Mouse (Mus musculus) CH12.LX (cell line): ENCODE data around the gene Ttc6. TPM values are rescaled to one million over a fixed set of nuclear protein-coding genes. Genes with fewer than 3 reads are reported as not detected.

Source experiments
- DNase-seq: peaks from one replicate; pipeline ENCODE4 v3.0.0-alpha.2; 2013; ENCODE audit errors: extremely low read depth
- H3K27ac ChIP-seq: 2 replicates; pipeline ENCODE4 v1.5.1; 2012; ENCODE audit warnings: low read depth, mild to moderate bottlenecking, control low read depth, moderate library complexity; ENCODE audit not compliant: insufficient read depth
- H3K27me3 ChIP-seq: replicated peaks from 2 replicates; pipeline ENCODE3; 2012; ENCODE audit warnings: inconsistent platforms
- H3K36me3 ChIP-seq, 2 experiments: replicated peaks in 1 of 2; 2 replicates each; pipeline versions ENCODE3 to v1.6.1; 2012; ENCODE audit warnings: inconsistent platforms in 1 of 2, low read length in 1 of 2, mild to moderate bottlenecking in 1 of 2, mixed read lengths in 1 of 2, moderate library complexity in 1 of 2; ENCODE audit not compliant: control insufficient read depth in 1 of 2, insufficient read depth in 1 of 2
- H3K4me1 ChIP-seq, 2 experiments: 2 replicates each; pipeline ENCODE4 v1.6.1; 2012; ENCODE audit warnings: inconsistent platforms in 1 of 2, moderate library complexity in 1 of 2; ENCODE audit not compliant: insufficient read depth in 2 of 2, control insufficient read depth in 1 of 2
- H3K4me2 ChIP-seq: 2 replicates; pipeline ENCODE4 v1.6.1; 2012; ENCODE audit warnings: low read depth, mild to moderate bottlenecking, control low read depth; ENCODE audit not compliant: poor library complexity, insufficient read depth, severe bottlenecking
- H3K4me3 ChIP-seq, 3 experiments: fragments of 150-350 bp in 1 of 3; sonication (generic) in 1 of 3; replicated peaks in 1 of 3; 2 replicates each; pipeline versions ENCODE3 to v1.5.1; 2011 to 2012; ENCODE audit warnings: low read depth in 2 of 3, low read length in 2 of 3, mild to moderate bottlenecking in 2 of 3, moderate library complexity in 2 of 3, control low read depth in 1 of 3, improper control_type of control experiment in 1 of 3, inconsistent platforms in 1 of 3, mixed read lengths in 1 of 3; ENCODE audit not compliant: poor library complexity in 1 of 3
- H3K79me2 ChIP-seq: replicated peaks from 2 replicates; pipeline ENCODE4 v1.6.1; 2012; ENCODE audit warnings: mild to moderate bottlenecking, moderate library complexity; ENCODE audit not compliant: control insufficient read depth, poor library complexity, insufficient read depth, severe bottlenecking; ENCODE audit errors: extremely low read depth
- H3K9ac ChIP-seq: 2 replicates; pipeline ENCODE4 v1.6.1; 2012; ENCODE audit warnings: low read depth, mild to moderate bottlenecking, control low read depth, moderate library complexity; ENCODE audit not compliant: insufficient read depth
- H3K9me3 ChIP-seq: replicated peaks from 2 replicates; pipeline ENCODE3; 2012; ENCODE audit warnings: low read length, inconsistent platforms, mixed read lengths
- BHLHE40 ChIP-seq: IDR thresholded peaks from 2 replicates; pipeline ENCODE4 v1.6.1; 2011; ENCODE audit warnings: mild to moderate bottlenecking, low read depth, low read length, improper control_type of control experiment
- CHD2 ChIP-seq: IDR thresholded peaks from 2 replicates; pipeline ENCODE4 v1.6.1; 2011; ENCODE audit warnings: low read length, improper control_type of control experiment
- E2F4 ChIP-seq: IDR thresholded peaks from 2 replicates; pipeline ENCODE4 v1.6.1; 2011; ENCODE audit warnings: low read depth, low read length, improper control_type of control experiment; ENCODE audit not compliant: insufficient replicate concordance
- ELF1 ChIP-seq: IDR thresholded peaks from 2 replicates; pipeline ENCODE4 v1.6.1; 2014; ENCODE audit warnings: low read depth, mild to moderate bottlenecking, inconsistent platforms, low read length, improper control_type of control experiment
- GABPA ChIP-seq: IDR thresholded peaks from 2 replicates; pipeline ENCODE4 v1.6.1; 2012; ENCODE audit warnings: low read depth, low read length, improper control_type of control experiment, inconsistent platforms; ENCODE audit not compliant: insufficient replicate concordance
- HCFC1 ChIP-seq: IDR thresholded peaks from 2 replicates; pipeline ENCODE4 v1.6.1; 2012; ENCODE audit warnings: low read depth, mild to moderate bottlenecking, inconsistent platforms, low read length, improper control_type of control experiment
- JUN ChIP-seq: IDR thresholded peaks from 2 replicates; pipeline ENCODE4 v1.6.1; 2011; ENCODE audit warnings: low read depth, mild to moderate bottlenecking, low read length, improper control_type of control experiment, moderate library complexity; ENCODE audit not compliant: insufficient read depth
- MAX ChIP-seq: IDR thresholded peaks from 2 replicates; pipeline ENCODE4 v1.6.1; 2011; ENCODE audit warnings: low read length, improper control_type of control experiment
- PAX5 ChIP-seq: IDR thresholded peaks from 2 replicates; pipeline ENCODE4 v1.6.1; 2012; ENCODE audit warnings: low read length, inconsistent platforms, mixed read lengths
- SMC3 ChIP-seq: IDR thresholded peaks from 2 replicates; pipeline ENCODE4 v1.6.1; 2011; ENCODE audit warnings: low read depth, low read length, improper control_type of control experiment
- USF1 ChIP-seq: IDR thresholded peaks from 2 replicates; pipeline ENCODE4 v1.6.1; 2014; ENCODE audit warnings: low read depth, mild to moderate bottlenecking, inconsistent platforms, low read length, improper control_type of control experiment
- ZC3H11A ChIP-seq: IDR thresholded peaks from 2 replicates; pipeline ENCODE4 v1.6.1; 2012; ENCODE audit warnings: low read depth, mild to moderate bottlenecking, inconsistent platforms, low read length, improper control_type of control experiment
- ZNF384 ChIP-seq: IDR thresholded peaks from 2 replicates; pipeline ENCODE4 v1.6.1; 2012; ENCODE audit warnings: low read depth, low read length, improper control_type of control experiment, inconsistent platforms
- dilution Hi-C: fragments of 300-500 bp; cut with MboI; formaldehyde crosslinking; loops from 2 replicates; pipeline ENCODE4 v1.14.3; 2020; ENCODE audit warnings: low sequenced_read_pairs; ENCODE audit not compliant: extremely low pct_unique_long_range_greater_than_20kb, extremely low pct_ligation_motif_present
- in situ Hi-C: fragments of 300-500 bp; cut with MboI; formaldehyde crosslinking; loops from 3 replicates; pipeline ENCODE4 v1.14.3; 2019; ENCODE audit warnings: low sequenced_read_pairs, low pct_ligation_motif_present, low pct_unique_long_range_greater_than_20kb, mixed read lengths
- polyA plus RNA-seq: library from polyadenylated mRNA; unstranded; fragments of >175 nt; gene quantifications from 2 replicates; pipeline ENCODE4 v1.2.1, GENCODE M21; 2012; ENCODE audit warnings: low read depth; ENCODE audit not compliant: insufficient read length
- total RNA-seq, 2 experiments: library from RNA; depleted of rRNA; stranded (reverse); fragments of 300-350 nt in 1 of 2; fragments of >200 nt in 1 of 2; gene quantifications; 2 replicates each; pipeline ENCODE4 v1.2.3; 2012 to 2014

Gene Ttc6
- total and polyA plus RNA-seq, 3 experiments, result not detected

- H3K4me2 ChIP-seq, result no peak overlapping the region
- dilution Hi-C loops, result no loop called here
- DNase-seq, result no peak
These were observed 22.8 kb upstream of the Ttc6 start for GRCm38 (mm10) chr12:57541118-57541517.

GRCm38 (mm10) chr12:57541931-57542745 is 21.8 kb upstream of the Ttc6 start:
- no peaks in the 10 kb centered on the region for H3K4me1 ChIP-seq
- in situ Hi-C loops, result no loop called here
- no peaks in the 10 kb centered on the region for H3K79me2 ChIP-seq
- H3K4me3 ChIP-seq, result no peak overlapping the region
- TF ChIP-seq ELF1 (no peak), CHD2 (no peak), GABPA (no peak), E2F4 (no peak), ZC3H11A (no peak), MAX (no peak), ZNF384 (no peak), JUN (no peak), BHLHE40 (no peak), SMC3 (no peak), USF1 (no peak)
- no peaks in the 10 kb centered on the region for H3K27me3 ChIP-seq
- H3K4me2 ChIP-seq, result no peak overlapping the region
- no peak overlapping the region for H3K27ac ChIP-seq
- peaks cover 22% of the 10 kb centered on the region for H3K9me3 ChIP-seq
- H3K9ac ChIP-seq, result no peak overlapping the region
- DNase-seq, result no peak
- H3K36me3 ChIP-seq, result no peaks in the 10 kb centered on the region
- dilution Hi-C loops, result no loop called here

More at GRCm38 (mm10) chr12:57541118-57541517, 22.8 kb upstream of the Ttc6 start:
- H3K36me3 ChIP-seq, result no peaks in the 10 kb centered on the region
- no peaks in the 10 kb centered on the region for H3K4me1 ChIP-seq
- peaks cover 22% of the 10 kb centered on the region for H3K9me3 ChIP-seq
- TF ChIP-seq HCFC1 (no peak), PAX5 (no peak)
- H3K4me3 ChIP-seq, result no peak overlapping the region
- H3K9ac ChIP-seq, result no peak overlapping the region
- in situ Hi-C loops, result no loop called here
- no peak overlapping the region for H3K27ac ChIP-seq
- no peaks in the 10 kb centered on the region for H3K27me3 ChIP-seq
- H3K79me2 ChIP-seq, result no peaks in the 10 kb centered on the region
